Mouse (Mus musculus) forebrain, postnatal 0 days (tissue): ENCODE results near the gene Hnrnph3. TPM values are rescaled to one million over a fixed set of nuclear protein-coding genes. Genes with fewer than 3 reads are reported as not detected.

ENCODE experiments used
- ATAC-seq: fragments of 200-750 bp; cut with Nextera tagmentation; 2 replicates; pipeline ENCODE4 v1.8.0; 2017; ENCODE audit warnings: mild to moderate bottlenecking, moderate library complexity
- DNase-seq: peaks from one replicate; pipeline ENCODE4 v3.0.0-alpha.2; 2015
- H3K27ac ChIP-seq: fragments of 300-500 bp; sonication (generic); 2 replicates; pipeline ENCODE4 v1.5.1; 2014; ENCODE audit warnings: low read depth, mild to moderate bottlenecking, antibody characterized with exemption, low read length, moderate library complexity, mixed read lengths
- H3K27me3 ChIP-seq: fragments of 300-500 bp; sonication (generic); 2 replicates; pipeline ENCODE4 v1.6.1; 2014; ENCODE audit warnings: mild to moderate bottlenecking, low read length, mixed read lengths; ENCODE audit not compliant: insufficient read depth
- H3K36me3 ChIP-seq: fragments of 300-500 bp; sonication (generic); 2 replicates; pipeline ENCODE4 v1.6.1; 2014; ENCODE audit warnings: mild to moderate bottlenecking, moderate library complexity; ENCODE audit not compliant: insufficient read depth
- H3K4me1 ChIP-seq: fragments of 300-500 bp; sonication (generic); 2 replicates; pipeline ENCODE4 v1.6.1; 2014; ENCODE audit warnings: antibody characterized with exemption; ENCODE audit not compliant: insufficient read depth
- H3K4me2 ChIP-seq: fragments of 300-500 bp; sonication (generic); 2 replicates; pipeline ENCODE4 v1.6.1; 2014; ENCODE audit warnings: low read depth, mild to moderate bottlenecking, moderate library complexity
- H3K4me3 ChIP-seq: fragments of 300-500 bp; sonication (generic); 2 replicates; pipeline ENCODE4 v1.5.1; 2014; ENCODE audit warnings: low read depth, low read length, mixed read lengths
- H3K9ac ChIP-seq: fragments of 300-500 bp; sonication (generic); 2 replicates; pipeline ENCODE4 v1.6.1; 2014; ENCODE audit warnings: mild to moderate bottlenecking
- H3K9me3 ChIP-seq: fragments of 300-500 bp; sonication (generic); 2 replicates; pipeline ENCODE4 v1.6.1; 2016; ENCODE audit warnings: low read length
- CTCF ChIP-seq: sonication (generic); IDR thresholded peaks from 2 replicates; pipeline ENCODE4 v1.5.1; 2016; ENCODE audit warnings: antibody characterized with exemption, control low read depth, low read depth
- WGBS: fragments of 180-500 bp; shearing (Covaris S2); extraction: QIAGEN DNeasy Blood & Tissue Kit; methylation state at CpG from one replicate; pipeline ENCODE4 v1.1.7; 2014; 5-methylcytosine and 5-hydroxymethylcytosine counted together
- polyA plus RNA-seq: library from polyadenylated mRNA; unstranded; fragments of >200 nt; fragmentation: Nextera tagmentation; extraction: Ambion mirVana; gene quantifications from 2 replicates; pipeline ENCODE4 v1.2.1, GENCODE M21; 2015
- total RNA-seq: library from RNA; depleted of rRNA; stranded (reverse); fragments of >200 nt; gene quantifications from 2 replicates; pipeline ENCODE4 v1.2.3, GENCODE M21; 2014; rRNA removed

The Hnrnph3 gene
- total and polyA plus RNA-seq, 2 experiments from 2014 or later: 18.1 to 76.9 TPM

GRCm38 (mm10) chr10:62965796-62966195, 58.2 kb downstream of the Hnrnph3 start:
- H3K27ac ChIP-seq: no peak overlapping the region
- no peak overlapping the region for H3K4me3 ChIP-seq
- H3K4me1 ChIP-seq: no peaks in the 10 kb centered on the region
- WGBS: 95% methylated on average over 11 of the region's 11 CpGs
- ATAC-seq (no peak), DNase-seq (no peak)
- H3K9me3 ChIP-seq: no peaks in the 10 kb centered on the region
- no peak for TF ChIP-seq CTCF
- H3K27me3 ChIP-seq: no peaks in the 10 kb centered on the region
- H3K4me2 ChIP-seq: no peak overlapping the region
- H3K36me3 ChIP-seq: peaks cover 21% of the 10 kb centered on the region
- no peak overlapping the region for H3K9ac ChIP-seq

Other genes starting within 250 kb of the Hnrnph3 start
- gene Ccar1, start 231.9 kb downstream of the Hnrnph3 start, total RNA-seq: 64.0 and 94.1 TPM in 2 replicates
- 62.2 and 74.7 TPM in 2 replicates for gene Ccar1, start 231.9 kb downstream of the Hnrnph3 start, polyA plus RNA-seq
- gene Tet1, start 115.2 kb downstream of the Hnrnph3 start, total RNA-seq: 26.2 and 32.7 TPM in 2 replicates
- gene Tet1, start 115.2 kb downstream of the Hnrnph3 start, polyA plus RNA-seq: 17.2 and 32.1 TPM in 2 replicates
- 23.1 and 25.1 TPM in 2 replicates for gene Slc25a16, start 103.6 kb downstream of the Hnrnph3 start, total RNA-seq
- gene Slc25a16, start 103.6 kb downstream of the Hnrnph3 start, polyA plus RNA-seq: 10.4 and 15.1 TPM in 2 replicates
- gene Dna2, start 77.2 kb downstream of the Hnrnph3 start, total RNA-seq: 2.8 and 2.9 TPM in 2 replicates
- 1.8 and 2.0 TPM in 2 replicates for gene Dna2, start 77.2 kb downstream of the Hnrnph3 start, polyA plus RNA-seq
- gene Rufy2, start 44.0 kb downstream of the Hnrnph3 start, total RNA-seq: 50.9 and 55.6 TPM in 2 replicates
- gene Rufy2, start 44.0 kb downstream of the Hnrnph3 start, polyA plus RNA-seq: 43.7 and 58.6 TPM in 2 replicates
- 0.23 and 1.3 TPM in 2 replicates for gene Pbld2, start 98 bp upstream of the Hnrnph3 start, total RNA-seq
- 0.44 and 0.73 TPM in 2 replicates for gene Pbld2, start 98 bp upstream of the Hnrnph3 start, polyA plus RNA-seq
- not detected in 2 replicates for gene Pbld1, start 35.9 kb upstream of the Hnrnph3 start, total RNA-seq
- 0.27 and 0.59 TPM in 2 replicates for gene Pbld1, start 35.9 kb upstream of the Hnrnph3 start, polyA plus RNA-seq
- gene Atoh7, start 75.4 kb upstream of the Hnrnph3 start, total RNA-seq: 0.15 and 0.71 TPM in 2 replicates
- 3.3 and 4.8 TPM in 2 replicates for gene Atoh7, start 75.4 kb upstream of the Hnrnph3 start, polyA plus RNA-seq
- 0.62 and 1.2 TPM in 2 replicates for gene Mypn, start 179.7 kb upstream of the Hnrnph3 start, total RNA-seq
- 0.36 and 0.67 TPM in 2 replicates for gene Mypn, start 179.7 kb upstream of the Hnrnph3 start, polyA plus RNA-seq
- gene Herc4, start 219.6 kb upstream of the Hnrnph3 start, total RNA-seq: 44.4 and 49.3 TPM in 2 replicates
- gene Herc4, start 219.6 kb upstream of the Hnrnph3 start, polyA plus RNA-seq: 17.8 and 21.3 TPM in 2 replicates